Mouse (Mus musculus) kidney, embryonic 14.5 days (tissue): ENCODE measurements at regions not wholly inside any gene's neighbourhood (a gene's known extent, or its start where the extent isn't known, plus 50 kb on each side); places are given as distances from the start of the nearest gene placed in this dataset.

Experiments
- ATAC-seq: fragments of 200-750 bp; cut with Nextera tagmentation; 2 replicates; pipeline ENCODE4 v1.8.0; 2017; ENCODE audit warnings: moderate number of reproducible peaks, mild to moderate bottlenecking, moderate TSS enrichment, moderate library complexity; ENCODE audit not compliant: low FRiP score, low TSS enrichment
- H3K27ac ChIP-seq: fragments of 300-500 bp; sonication (generic); 2 replicates; pipeline ENCODE4 v1.5.1; 2014; ENCODE audit warnings: low read depth, mild to moderate bottlenecking, low read length, moderate library complexity, mixed read lengths
- H3K27me3 ChIP-seq: fragments of 300-500 bp; sonication (generic); 2 replicates; pipeline ENCODE4 v1.6.1; 2014; ENCODE audit warnings: mild to moderate bottlenecking, low read length; ENCODE audit not compliant: control insufficient read depth, insufficient read depth
- H3K36me3 ChIP-seq: fragments of 300-500 bp; sonication (generic); 2 replicates; pipeline ENCODE4 v1.6.1; 2014; ENCODE audit warnings: low read length, mixed read lengths; ENCODE audit not compliant: control insufficient read depth, insufficient read depth
- H3K4me1 ChIP-seq: fragments of 300-500 bp; sonication (generic); 2 replicates; pipeline ENCODE4 v1.6.1; 2014; ENCODE audit warnings: low read length, mixed read lengths; ENCODE audit not compliant: control insufficient read depth, insufficient read depth
- H3K4me2 ChIP-seq: fragments of 300-500 bp; sonication (generic); replicated peaks from 2 replicates; pipeline ENCODE4 v1.6.1; 2014; ENCODE audit warnings: low read depth, mild to moderate bottlenecking, low read length
- H3K4me3 ChIP-seq: fragments of 300-500 bp; sonication (generic); 2 replicates; pipeline ENCODE4 v1.5.1; 2014; ENCODE audit warnings: mild to moderate bottlenecking, low read length
- H3K9ac ChIP-seq: fragments of 300-500 bp; sonication (generic); 2 replicates; pipeline ENCODE4 v1.6.1; 2014; ENCODE audit warnings: low read depth, mild to moderate bottlenecking, low read length, moderate library complexity
- H3K9me3 ChIP-seq: fragments of 300-500 bp; sonication (generic); 2 replicates; pipeline ENCODE4 v1.6.1; 2016; ENCODE audit warnings: low read length; ENCODE audit not compliant: control insufficient read depth
- WGBS: fragments of 180-500 bp; shearing (Covaris S2); extraction: QIAGEN DNeasy Blood & Tissue Kit; methylation state at CpG from one replicate; pipeline ENCODE4 v1.1.7; 2014; 5-methylcytosine and 5-hydroxymethylcytosine counted together

DNA sequence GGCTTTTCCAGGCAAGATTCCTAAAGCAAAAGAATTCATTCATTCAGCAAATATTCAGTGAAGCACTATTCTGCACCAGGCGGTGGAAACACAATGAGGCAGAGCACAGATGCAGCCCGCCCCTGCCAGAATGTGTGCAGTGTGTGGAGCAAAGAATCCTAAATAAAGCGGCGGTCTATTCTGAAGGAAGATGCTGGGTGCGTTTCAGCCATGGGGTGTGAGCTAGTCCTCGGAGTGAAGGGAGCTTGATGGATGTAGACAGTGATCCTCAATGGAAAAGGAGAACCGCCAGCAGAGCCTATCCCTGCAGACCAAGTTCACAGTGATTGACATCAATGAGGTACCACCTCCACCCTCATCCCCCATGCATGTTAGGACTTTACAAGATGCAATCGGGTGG, 206.2 kb downstream of the H2al1j start:
- Histone ChIP-seq H3K4me2 (no peak overlapping the region), H3K9me3 (no peaks in the 10 kb centered on the region), H3K27ac (no peak overlapping the region), H3K4me3 (no peak overlapping the region), H3K9ac (no peak overlapping the region), H3K27me3 (no peaks in the 10 kb centered on the region), H3K4me1 (no peaks in the 10 kb centered on the region), H3K36me3 (no peaks in the 10 kb centered on the region)
- 83% methylated on average over 8 of the region's 8 CpGs for WGBS
- no peak for ATAC-seq

DNA sequence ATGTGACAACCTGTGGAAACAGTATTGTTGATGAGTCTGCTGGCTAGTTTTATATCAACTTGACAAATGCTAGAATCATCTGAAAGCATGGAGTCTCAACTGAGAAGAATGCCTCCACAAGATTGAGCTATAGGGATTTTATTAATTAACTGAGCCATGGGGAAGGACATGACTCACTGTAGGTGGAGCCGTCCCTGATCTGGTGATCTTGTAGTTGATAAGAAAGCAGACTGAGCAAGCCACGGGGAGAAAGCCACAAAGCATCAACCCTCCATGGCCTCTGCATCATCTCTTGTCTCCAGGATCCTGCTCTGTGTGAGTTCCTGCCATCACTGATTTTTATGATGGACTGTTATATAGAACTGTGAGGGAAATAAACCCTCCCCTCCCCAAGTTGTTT, 213.4 kb downstream of the H2al1j start:
- Histone ChIP-seq H3K4me3 (no peak overlapping the region), H3K27me3 (no peaks in the 10 kb centered on the region), H3K9me3 (no peaks in the 10 kb centered on the region), H3K36me3 (no peaks in the 10 kb centered on the region), H3K4me2 (no peak overlapping the region), H3K27ac (no peak overlapping the region), H3K9ac (no peak overlapping the region), H3K4me1 (no peaks in the 10 kb centered on the region)
- 78% methylated on average over 2 of the region's 2 CpGs for WGBS
- ATAC-seq = no peak

DNA sequence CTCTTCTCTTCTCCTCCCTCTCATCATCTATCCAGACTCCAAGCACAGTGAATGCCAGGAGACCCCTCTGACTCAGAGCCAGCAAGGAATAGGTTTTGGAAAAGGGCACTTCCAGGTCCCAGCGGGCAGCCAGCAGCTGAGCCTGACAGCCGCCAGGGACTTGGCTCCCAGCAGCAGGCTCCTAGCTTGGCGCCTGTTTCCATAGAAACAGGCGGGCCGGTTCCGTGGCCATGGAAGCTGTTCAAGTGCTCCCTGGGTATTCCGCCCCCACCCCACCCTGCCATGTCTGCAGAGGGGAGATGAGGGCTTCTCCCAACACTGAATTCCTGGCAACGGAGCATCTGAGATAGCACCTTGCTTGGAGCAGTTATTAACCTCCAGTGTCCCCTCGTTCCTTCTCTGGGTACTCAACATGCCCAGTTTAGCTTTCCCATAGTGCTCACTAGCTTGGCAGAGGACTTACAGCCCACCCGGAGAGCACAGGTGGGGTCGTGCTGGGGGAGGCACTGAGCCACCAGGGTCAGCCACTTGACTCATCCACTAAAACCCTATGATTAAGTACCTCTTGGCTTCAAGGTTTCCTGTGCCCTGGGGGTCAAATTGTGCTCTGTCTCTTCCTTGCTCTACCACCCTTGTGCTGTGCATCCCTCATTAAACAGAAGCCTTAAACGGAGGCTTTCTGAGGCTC, 222.7 kb downstream of the H2al1j start:
- WGBS = 36% methylated on average over 12 of the region's 12 CpGs
- H3K27me3 ChIP-seq = no peaks in the 10 kb centered on the region
- ATAC-seq = peak; percentile 67
- H3K9me3 ChIP-seq = no peaks in the 10 kb centered on the region
- no peak overlapping the region for H3K4me3 ChIP-seq
- no peak overlapping the region for H3K9ac ChIP-seq
- peaks cover 12% of the 10 kb centered on the region; the same call in 1 of the 2 replicates for H3K4me1 ChIP-seq
- H3K4me2 ChIP-seq = no peak overlapping the region
- H3K27ac ChIP-seq = no peak overlapping the region
- no peaks in the 10 kb centered on the region for H3K36me3 ChIP-seq

DNA sequence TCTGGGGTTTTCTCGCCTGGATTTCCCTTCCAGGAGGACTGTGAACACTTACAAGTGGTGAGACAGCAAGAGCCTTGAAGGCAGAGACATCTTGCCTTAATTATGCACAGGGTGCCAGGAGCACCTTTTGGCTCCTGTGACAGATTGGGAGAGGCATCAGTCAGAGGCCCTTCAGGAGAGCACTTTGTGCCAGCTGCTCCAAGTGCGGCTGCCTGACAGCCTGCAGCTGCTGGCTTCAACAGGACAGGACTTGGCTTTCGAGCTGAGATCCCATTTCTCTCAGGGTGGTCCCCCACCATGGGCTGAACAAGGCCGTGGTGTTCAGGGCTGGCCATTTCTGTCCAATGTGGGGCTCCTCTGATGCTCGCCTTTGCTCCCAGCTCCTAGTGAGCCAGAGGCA, 224.6 kb downstream of the H2al1j start:
- H3K27ac ChIP-seq = no peak overlapping the region
- H3K9ac ChIP-seq = no peak overlapping the region
- no peak overlapping the region for H3K4me3 ChIP-seq
- no peaks in the 10 kb centered on the region for H3K36me3 ChIP-seq
- WGBS = 35% methylated on average over 5 of the region's 5 CpGs
- H3K9me3 ChIP-seq = no peaks in the 10 kb centered on the region
- no peaks in the 10 kb centered on the region for H3K27me3 ChIP-seq
- H3K4me2 ChIP-seq = no peak overlapping the region
- peaks cover 12% of the 10 kb centered on the region; the same call in 1 of the 2 replicates for H3K4me1 ChIP-seq
- 0 out of 2 replicates have a peak, but pooled peaks have one; percentile 52 for ATAC-seq

DNA sequence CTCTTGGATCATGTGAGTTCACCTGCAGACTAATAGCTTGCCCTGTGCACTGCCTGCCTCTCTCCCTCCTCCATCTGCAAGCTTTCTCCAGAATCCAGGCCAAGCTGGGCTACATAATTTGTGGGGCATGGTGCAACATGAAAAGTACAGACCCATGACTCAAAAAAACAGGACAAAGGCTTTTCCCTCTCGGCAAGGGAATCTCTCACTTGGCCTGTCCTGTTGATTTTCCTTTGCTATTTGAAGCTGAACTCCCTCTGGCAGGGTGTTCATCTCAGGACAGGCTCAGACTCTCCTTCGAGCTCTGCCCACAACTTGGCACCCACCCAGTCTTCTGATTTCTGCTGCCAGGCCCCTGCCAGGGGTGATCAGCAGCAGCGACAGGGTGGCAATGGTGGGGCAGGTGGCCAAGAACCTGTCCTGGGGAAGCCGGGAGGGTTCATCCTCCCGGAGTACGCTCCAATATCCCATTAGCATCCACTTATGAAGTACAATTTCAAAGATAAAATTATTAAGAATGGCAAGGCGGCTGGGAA, 227.5 kb downstream of the H2al1j start:
- Histone ChIP-seq H3K36me3 (no peaks in the 10 kb centered on the region), H3K4me2 (no peak overlapping the region), H3K27ac (no peak overlapping the region), H3K4me3 (no peak overlapping the region), H3K9me3 (no peaks in the 10 kb centered on the region), H3K9ac (no peak overlapping the region), H3K4me1 (peaks cover 8% of the 10 kb centered on the region; the same call in 1 of the 2 replicates), H3K27me3 (no peaks in the 10 kb centered on the region)
- WGBS = 87% methylated on average over 7 of the region's 7 CpGs
- no peak for ATAC-seq

DNA sequence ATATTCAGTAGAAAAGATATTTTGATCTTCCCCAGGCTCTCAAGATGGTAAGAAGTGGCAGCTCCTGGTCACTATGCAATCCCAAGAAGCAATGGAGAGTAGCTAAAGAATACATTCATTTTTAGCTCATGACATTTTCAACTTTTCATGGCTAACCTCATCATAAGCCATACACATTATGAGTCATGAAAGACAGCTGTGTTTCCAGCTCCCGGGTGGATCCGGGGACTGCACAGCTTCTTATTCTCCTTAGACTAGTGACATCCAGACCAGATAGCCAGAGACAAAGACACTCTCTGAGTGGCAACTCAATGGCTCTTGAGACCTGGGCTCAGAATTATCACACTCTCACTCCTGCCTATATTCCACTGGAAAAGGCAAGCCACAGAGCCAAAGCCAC, 230.6 kb downstream of the H2al1j start:
- Histone ChIP-seq H3K4me1 (no peaks in the 10 kb centered on the region; the same call in 1 of the 2 replicates), H3K4me3 (no peak overlapping the region), H3K9ac (no peak overlapping the region), H3K27me3 (no peaks in the 10 kb centered on the region; the same call in 1 of the 2 replicates), H3K4me2 (no peak overlapping the region), H3K9me3 (no peaks in the 10 kb centered on the region), H3K27ac (no peak overlapping the region), H3K36me3 (no peaks in the 10 kb centered on the region)
- 97% methylated on average over 2 of the region's 2 CpGs for WGBS
- ATAC-seq = no peak

DNA sequence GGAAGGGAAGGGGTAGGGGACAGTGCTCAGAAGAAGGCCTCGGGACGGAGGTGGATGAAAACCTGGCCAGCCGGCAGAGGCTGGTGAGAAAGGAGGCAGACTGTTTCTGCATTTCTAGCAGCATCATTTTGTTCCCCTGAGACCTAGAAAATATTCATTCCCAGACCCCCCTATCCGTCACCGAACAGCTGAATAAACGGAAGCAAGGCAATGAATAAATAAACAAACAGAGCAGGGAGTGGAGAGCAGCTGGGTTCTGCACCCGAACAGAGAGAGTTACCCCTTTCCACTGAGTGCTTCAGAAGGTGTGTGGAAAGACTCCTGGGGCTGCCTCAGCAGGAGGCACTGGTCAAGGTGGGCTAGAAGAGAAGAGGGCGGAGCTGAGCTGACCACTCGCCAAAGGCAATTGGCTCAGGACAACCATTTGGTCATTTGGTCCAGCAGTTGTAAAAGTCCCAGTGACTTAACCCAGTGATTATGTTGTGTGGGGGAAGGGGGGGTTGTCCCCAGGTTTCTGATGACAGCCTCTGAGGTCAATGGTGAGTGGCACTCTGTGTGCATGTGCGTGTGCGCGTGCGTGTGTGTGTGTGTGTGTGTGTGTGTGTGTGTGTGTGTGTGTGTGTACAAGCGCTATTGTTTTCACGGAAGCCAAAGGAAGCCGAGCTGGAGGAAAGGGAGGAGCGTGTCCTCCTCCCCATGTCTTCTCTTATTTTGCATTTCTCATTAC, 233.1 kb downstream of the H2al1j start:
- Histone ChIP-seq H3K27ac (no peak overlapping the region), H3K9me3 (no peaks in the 10 kb centered on the region), H3K36me3 (no peaks in the 10 kb centered on the region), H3K9ac (no peak overlapping the region), H3K4me1 (no peaks in the 10 kb centered on the region; the same call in 1 of the 2 replicates), H3K27me3 (no peaks in the 10 kb centered on the region; the same call in 1 of the 2 replicates), H3K4me3 (no peak overlapping the region), H3K4me2 (no peak overlapping the region; the same call in 1 of the 2 replicates)
- 55% methylated on average over 17 of the region's 17 CpGs for WGBS
- 0 out of 2 replicates have a peak, but pooled peaks have one; percentile 32 for ATAC-seq

DNA sequence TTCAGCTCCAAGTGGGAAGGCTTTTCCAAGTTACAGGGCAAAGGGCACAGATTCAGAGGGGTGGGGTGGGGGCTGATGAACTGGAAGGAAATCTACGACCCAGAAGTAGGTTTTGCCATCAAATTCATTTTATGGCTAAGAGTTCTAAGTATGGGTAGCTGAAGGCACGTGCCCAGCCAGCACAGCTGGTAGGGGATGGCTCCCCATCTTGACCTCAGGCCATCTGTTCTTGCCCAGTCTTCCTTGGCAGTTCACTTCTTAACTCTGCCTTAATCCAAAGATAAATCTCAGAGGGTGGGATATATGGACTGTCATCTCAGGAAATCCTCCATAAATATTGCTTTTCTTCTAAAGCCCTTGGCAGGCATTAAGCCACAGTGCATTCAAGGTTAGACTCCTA, 238.3 kb downstream of the H2al1j start:
- H3K9ac ChIP-seq = no peak overlapping the region
- ATAC-seq = no peak
- no peak overlapping the region for H3K27ac ChIP-seq
- no peaks in the 10 kb centered on the region for H3K4me1 ChIP-seq
- no peaks in the 10 kb centered on the region for H3K9me3 ChIP-seq
- no peak overlapping the region for H3K4me3 ChIP-seq
- no peaks in the 10 kb centered on the region; the same call in 1 of the 2 replicates for H3K27me3 ChIP-seq
- H3K4me2 ChIP-seq = no peak overlapping the region
- 47% methylated on average over 2 of the region's 2 CpGs for WGBS
- H3K36me3 ChIP-seq = no peaks in the 10 kb centered on the region

DNA sequence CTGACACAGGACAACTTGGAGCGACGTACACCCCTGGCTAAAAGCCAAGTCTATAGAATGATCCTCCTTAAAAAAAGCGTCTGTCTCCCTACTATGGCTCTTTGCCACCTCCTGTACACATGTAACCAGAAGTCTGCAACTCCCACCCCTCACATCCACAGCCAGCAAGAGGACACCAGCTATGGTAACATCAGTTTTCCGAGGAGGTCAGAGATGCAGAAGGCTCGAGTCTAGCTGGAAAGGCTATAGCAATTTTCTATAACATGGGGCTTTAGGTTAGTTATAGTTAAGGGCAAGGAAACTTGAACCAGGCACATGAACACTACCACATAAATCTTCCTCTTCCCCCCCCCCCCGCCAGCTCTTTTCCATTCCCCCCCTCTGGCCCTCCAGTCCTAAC, 240.2 kb downstream of the H2al1j start:
- Histone ChIP-seq H3K9ac (no peak overlapping the region), H3K9me3 (no peaks in the 10 kb centered on the region), H3K36me3 (no peaks in the 10 kb centered on the region), H3K4me3 (no peak overlapping the region), H3K27ac (no peak overlapping the region), H3K4me1 (no peaks in the 10 kb centered on the region), H3K27me3 (no peaks in the 10 kb centered on the region), H3K4me2 (no peak overlapping the region)
- no peak for ATAC-seq
- WGBS = 63% methylated on average over 5 of the region's 6 CpGs
